Mouse (Mus musculus) lung, postnatal 14 days (tissue): ENCODE results near the gene Abl1.
A peak's percentile ranks its signal among the peaks of the same experiment; 100 is the strongest.
"Not testable (repeated sequence)": the region's sequence is repeated elsewhere in the genome, so short reads cannot be mapped to it uniquely, and the experiment has no call there.

Experiments
- DNase-seq: peaks from one replicate; pipeline ENCODE4 v3.0.0; 2021

Gene Abl1

DNA sequence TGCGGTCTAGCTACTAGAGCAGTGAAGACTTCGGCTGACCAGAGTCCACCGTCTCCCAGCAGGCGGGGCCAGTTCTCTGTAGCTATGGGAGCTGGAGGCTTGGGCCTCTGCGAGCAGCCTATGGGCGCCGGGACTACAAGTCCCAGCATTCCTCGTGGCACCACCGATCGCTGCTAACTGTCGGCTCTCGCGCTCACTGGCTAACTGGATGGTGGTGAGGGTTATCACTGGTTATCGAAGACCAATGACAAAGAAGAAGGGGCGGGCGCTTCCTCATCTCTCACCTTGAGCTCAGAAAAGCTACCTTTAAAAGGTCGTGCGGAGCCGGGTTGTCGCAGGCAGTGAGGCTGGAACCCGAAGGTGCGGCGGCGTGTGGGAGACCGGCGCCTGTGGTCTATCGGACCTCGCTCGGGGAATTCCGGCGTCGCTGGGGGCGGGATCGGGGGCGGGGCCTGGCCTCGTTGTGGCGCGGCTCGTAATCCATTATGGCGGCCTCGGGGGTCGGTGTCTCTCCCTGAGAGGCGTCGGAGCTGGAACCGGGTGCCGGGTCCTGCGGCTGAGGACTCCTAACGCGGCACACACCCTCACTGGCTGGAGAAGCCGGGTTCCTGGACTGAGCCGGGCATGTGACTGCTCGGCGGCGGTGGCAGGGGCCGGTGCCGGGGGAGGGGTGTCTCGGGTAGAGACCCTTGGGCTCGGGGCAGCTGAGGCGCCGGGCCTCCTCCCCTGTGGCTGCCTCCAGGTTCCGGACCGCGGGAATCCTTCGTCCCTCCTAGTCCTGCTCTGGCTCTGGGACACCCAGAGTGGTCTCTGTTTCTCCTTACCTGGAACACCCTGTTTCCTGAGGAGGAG lies at the start of gene Abl1:
Gene Abl1, plus strand, starts transcription at position 303 of the 852 bp plus-strand sequence.
- DNase-seq, result peak; percentile 93

- no peak for DNase-seq
These were observed 49.4 kb upstream of the Abl1 start for GRCm38 (mm10) chr2:31638581-31639465.

DNA sequence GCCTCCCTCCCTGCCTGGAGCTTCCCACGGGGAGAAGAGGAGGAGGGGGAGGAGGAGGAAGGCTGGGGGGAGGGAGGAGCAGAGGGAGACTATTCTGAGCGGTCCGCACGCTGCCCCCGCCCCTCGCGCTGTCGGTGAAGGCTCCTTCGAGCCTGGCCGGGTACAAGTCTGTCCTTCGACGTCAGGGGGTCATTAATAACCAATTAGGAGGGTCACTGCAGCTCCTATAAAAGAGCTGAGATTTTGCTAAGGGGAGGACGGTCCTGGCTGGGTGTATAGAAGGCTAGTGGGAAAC lies 48.8 kb upstream of the Abl1 start:
- DNase-seq, result no peak

GRCm38 (mm10) chr2:31639901-31640608 lies 48.1 kb upstream of the Abl1 start, which contains the start of gene Prdm12:
Gene Prdm12 (plus strand): TSS chr2:31640037.
- no peak for DNase-seq

DNA sequence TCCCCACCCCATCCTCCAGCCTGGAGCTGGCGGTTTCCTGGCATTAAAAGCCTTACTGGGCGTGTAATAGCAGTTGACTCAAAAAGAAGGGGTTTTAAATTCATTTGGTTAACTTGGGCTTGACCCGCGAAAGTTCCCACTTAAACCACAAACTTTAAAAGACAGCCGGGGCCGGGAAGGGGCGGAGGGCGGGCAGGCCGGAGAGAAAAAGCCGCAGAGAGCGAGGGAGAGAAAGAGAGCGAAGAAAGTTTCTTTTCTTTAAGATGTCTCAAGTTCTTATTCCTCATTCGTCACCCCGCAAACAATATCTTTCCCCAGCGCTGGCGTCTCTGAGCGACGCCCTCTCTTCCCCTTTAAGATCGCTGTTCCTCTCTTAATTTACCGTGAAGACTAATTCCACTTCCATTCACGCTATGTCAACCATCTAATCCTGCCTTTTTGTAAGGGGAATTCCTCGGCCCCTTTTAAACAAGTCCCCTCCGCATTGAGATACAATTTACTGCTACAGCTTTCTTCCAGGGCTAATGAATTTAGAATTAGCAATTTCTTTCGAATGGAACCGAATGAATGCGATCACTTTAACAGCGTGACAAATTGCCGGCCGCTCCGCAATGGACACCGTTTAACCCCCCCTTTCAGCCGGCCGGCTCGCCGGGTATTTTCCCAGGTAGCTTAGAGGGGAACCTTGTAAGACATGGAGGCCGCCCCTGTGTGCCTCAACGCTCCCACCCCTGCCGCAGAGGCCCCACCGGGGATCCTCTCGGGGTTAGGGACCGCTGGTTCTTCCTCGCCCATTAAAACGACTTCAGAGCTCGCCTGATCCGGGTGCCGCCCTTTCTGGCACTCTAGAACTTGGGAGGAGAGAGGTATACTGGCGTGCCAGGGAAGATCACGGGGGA lies 47.3 kb upstream of the Abl1 start:
- DNase-seq, result no peak

- no peak for DNase-seq
These were observed 46.7 kb upstream of the Abl1 start for GRCm38 (mm10) chr2:31641508-31641830.

DNA sequence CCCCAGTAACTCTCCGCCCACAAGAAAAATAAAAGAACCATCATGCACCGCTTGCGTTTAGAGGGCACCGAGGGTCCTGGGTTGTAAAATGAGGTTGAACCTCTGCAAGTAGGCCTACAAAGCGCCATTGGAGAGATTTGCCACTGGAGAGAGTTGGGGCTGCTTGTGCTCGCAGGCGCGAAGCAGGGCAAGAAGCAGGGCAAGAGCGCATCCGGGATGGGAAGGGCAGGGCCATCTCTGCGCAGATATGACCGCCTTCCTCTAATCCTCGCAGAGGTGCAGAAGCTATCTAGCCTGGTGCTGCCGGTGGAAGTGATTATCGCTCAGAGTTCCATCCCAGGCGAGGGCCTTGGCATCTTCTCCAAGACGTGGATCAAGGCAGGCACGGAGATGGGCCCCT lies 46.2 kb upstream of the Abl1 start:
- DNase-seq, result no peak

DNA sequence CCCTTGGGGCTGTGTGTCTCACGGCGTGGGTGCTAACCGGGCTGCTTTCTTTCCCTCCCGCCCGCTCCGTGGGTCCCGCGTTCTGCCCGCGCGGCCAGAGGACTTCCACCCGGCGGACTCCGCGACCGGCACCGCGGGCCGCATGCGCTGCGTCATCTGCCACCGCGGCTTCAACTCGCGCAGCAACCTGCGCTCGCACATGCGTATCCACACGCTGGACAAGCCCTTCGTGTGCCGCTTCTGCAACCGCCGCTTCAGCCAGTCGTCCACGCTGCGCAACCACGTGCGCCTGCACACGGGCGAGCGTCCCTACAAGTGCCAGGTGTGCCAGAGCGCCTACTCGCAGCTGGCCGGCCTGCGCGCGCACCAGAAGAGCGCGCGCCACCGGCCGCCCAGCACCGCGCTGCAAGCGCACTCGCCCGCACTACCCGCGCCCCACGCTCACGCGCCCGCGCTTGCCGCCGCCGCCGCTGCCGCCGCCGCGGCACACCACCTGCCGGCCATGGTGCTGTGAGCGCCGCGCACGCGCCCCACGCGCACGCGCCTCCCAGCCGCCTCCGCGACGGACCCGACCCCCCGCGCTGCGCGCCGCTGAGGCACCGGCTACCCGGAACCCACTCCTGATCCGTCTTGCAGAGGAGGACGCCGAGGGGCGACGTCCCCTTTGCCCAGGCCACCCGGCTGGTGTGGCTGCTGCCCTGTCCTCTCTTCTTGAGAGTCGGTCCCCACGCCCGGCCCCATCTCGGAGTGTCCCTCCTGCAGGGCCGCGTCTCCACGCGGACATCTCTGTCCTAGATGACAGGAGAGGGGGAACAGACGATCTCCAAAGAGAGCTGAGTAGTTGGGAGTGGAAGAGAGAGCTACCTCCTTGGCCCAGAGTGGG lies 34.0 kb upstream of the Abl1 start:
- DNase-seq, result no peak

DNA sequence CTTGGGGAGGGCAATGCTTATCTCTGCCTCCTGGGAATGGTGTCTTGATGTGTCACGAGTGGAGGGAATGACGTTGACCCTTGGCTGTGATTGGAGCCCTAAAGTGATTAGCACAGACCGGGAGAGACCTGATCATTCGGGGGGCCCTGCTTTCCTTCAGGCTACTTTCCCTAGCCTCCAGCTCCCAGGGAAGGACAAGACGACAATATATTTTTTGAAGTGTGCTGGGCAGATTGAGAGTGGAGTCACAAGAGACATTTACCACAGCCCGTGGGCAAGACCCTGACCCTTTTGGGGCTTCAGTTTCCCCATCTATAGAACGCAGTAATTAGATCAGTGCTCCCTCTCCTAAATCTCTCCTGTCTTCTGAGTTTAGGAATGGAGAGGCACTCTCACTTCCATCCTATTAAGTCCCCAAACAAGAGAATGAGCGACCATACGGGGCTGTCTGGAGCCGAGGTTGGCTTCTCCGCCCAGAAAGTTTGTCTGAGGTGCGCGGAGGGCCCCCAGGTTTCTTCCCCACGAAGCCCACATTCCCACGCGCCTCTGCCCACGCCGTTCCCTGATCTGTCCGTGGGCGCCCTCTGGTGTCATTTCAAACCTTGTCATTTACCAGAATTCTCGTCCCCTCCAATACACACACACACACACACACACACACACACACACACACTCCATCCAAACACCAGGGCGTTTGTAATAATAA lies 33.2 kb upstream of the Abl1 start:
- DNase-seq, result peak; percentile 69

- no peak for DNase-seq
These were observed 31.8 kb upstream of the Abl1 start for GRCm38 (mm10) chr2:31656374-31656773.

DNA sequence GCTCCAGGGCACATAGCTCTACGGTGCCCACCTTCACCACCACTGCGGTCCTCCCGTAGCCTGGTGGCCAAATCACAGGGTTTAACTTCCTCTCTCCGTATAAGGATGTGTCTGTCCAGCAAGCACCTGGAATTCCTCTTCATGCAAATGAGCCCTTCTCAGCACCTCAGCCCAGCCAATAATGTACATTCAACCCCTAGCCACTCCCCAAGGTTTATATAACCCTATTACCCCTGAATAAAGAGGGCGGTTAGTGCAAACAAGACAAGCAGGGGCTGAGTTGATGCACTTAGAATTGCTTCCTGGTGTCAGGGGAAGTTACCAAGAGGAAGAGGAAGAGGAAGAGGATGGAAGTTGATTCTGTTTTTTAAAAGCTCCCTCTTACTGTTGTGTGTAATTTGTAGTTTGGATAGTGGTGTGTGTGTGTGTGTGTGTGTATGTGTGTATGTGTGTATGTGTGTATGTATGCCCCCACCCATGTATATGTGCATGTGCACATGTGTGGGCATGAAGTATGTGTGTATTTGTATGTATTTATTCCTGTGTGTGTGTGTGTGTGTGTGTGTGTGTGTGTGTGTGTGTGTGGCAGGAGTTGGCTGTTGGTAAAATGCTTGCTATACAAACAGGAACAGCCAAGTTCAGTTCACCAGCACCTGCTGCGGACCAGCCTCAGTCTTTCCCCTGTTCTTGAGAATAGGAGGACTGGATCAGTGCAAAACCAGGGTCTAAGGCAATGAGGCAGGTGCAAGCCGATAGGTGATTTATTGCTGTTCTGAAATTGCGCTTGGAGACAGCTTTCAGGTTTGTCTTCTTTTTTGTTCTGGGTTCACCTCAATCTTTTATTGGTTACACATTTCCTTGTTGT lies 25.0 kb upstream of the Abl1 start:
- no peak for DNase-seq

DNA sequence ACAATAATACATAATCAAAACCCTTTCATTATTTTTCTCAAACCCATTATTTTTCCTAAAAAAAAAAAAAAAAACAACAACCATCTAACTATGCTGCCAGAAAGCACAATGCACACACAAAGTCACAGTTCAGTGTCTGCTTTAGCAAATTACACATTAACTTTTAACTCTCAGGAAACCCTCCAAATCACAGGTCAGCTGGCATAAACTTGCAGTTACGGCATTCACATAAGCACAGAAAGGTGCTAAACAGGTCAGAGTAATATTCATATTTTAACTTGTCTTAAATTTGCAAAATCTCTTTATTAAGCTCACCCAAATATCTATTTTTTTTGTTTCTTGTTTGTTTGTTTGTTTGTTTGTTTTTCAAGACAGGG lies 24.4 kb upstream of the Abl1 start:
- no peak for DNase-seq

GRCm38 (mm10) chr2:31667332-31667731 lies 20.8 kb upstream of the Abl1 start:
- peak; percentile 22 for DNase-seq

GRCm38 (mm10) chr2:31670551-31671035 lies 17.6 kb upstream of the Abl1 start, which contains the start of gene Exosc2:
Gene Exosc2 (plus strand): TSS chr2:31670715.
- peak; percentile 91 for DNase-seq

DNA sequence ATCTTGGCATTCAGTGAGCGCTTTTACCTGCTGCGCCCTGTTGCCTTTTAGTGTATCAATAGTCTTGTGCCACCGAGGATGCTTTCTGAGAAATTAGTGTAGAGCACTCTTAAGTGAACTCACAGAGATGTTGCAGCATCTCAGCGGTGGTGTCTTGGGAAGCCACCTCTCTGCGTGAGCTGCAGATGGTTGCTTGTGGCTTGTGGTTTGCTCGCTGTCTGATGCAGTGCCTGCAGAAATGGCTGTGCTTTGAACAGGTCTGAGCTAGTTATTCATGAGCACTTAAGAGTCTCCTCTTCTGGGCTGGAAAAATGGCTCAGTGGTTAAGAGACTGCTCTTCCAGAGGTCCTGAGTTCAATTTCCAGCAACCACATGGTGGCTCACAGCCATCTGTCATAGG lies 9.5 kb upstream of the Abl1 start:
- no peak for DNase-seq

- DNase-seq, result not testable (repeated sequence)
These were observed 7.0 kb upstream of the Abl1 start for GRCm38 (mm10) chr2:31681051-31681707.

GRCm38 (mm10) chr2:31681731-31682235 lies 6.4 kb upstream of the Abl1 start:
- DNase-seq, result no peak

DNA sequence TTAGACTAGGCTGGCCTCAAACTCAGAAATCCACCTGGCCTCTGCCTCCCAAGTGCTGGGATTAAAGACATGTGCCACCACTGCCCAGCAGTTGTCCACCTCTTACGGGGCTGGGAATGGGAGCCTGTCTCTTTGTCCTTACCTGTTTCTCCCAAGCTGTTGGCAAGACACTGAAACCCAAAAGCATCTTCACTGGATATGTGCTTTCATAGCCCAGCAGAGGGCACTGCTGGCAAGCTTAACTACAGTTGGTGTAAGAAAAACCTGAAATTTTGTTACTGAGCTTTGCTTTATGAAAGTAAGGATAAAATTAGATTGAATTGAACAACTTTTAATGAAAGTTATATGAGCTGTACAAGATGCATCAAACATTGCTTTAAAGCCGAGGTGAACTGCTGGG lies 4.5 kb upstream of the Abl1 start:
- peak; percentile 74 for DNase-seq

GRCm38 (mm10) chr2:31689045-31689444 lies 869 bp downstream of the Abl1 start:
- peak; percentile 25 for DNase-seq
